Mouse (Mus musculus): ENCODE data around the gene Fcgrt.

GRCm38 (mm10) chr7:45052181-45052861 lies 51.3 kb downstream of the Fcgrt start:
- TF ChIP-seq MYOD1 (IDR thresholded peaks at IDR 0.05; ENCODE audit: control insufficient read depth in 1 of 3, insufficient read length in 2 of 3, low read depth in 2 of 3) (no peak), POLR2A (IDR thresholded peaks at IDR 0.05; ENCODE audit: insufficient read length, low read depth) (no peak), E2F4 (IDR thresholded peaks at IDR 0.05; ENCODE audit: insufficient read depth) (no peak), TCF12 (IDR thresholded peaks at IDR 0.05; ENCODE audit: insufficient read depth, poor library complexity, severe bottlenecking) (no peak), CEBPB (IDR thresholded peaks at IDR 0.05; ENCODE audit: insufficient read depth, poor library complexity, severe bottlenecking) (no peak), USF1 (IDR thresholded peaks at IDR 0.05; ENCODE audit: low read depth) (no peak), MAX (IDR thresholded peaks at IDR 0.05; ENCODE audit: low read depth) (no peak), SRF (IDR thresholded peaks at IDR 0.05; ENCODE audit: control insufficient read depth, insufficient read length, low read depth) (no peak), REST (IDR thresholded peaks at IDR 0.05; ENCODE audit: insufficient read depth, insufficient read length) (no peak)
